Comparison of ENCODE assay signal across 7 mouse cellular contexts in genomic region chr17:86300774-86301595, GRCm38 (mm10).
DNase-seq lines count a peak whose midpoint lies in the region; ATAC-seq and TF ChIP-seq lines count a peak whose summit lies in the region.

No protein-coding gene starts in this region.

- H3K9me3 ChIP-seq in G1E (replicated peaks), result no peaks in the 10 kb centered on the region
- no peaks in the 10 kb centered on the region for H3K9me3 ChIP-seq in heart, embryonic 13.5 days
- H3K9me3 ChIP-seq in lung, embryonic 14.5 days (ENCODE audit: low read depth, low read length), result no peaks in the 10 kb centered on the region

- H3K4me2 ChIP-seq in heart, embryonic 13.5 days, result peak overlapping the region; percentile 54
- H3K4me2 ChIP-seq in lung, embryonic 14.5 days, result peak overlapping the region; percentile 49

- H3K9ac ChIP-seq in heart, embryonic 13.5 days, result peak overlapping the region; percentile 54
- no peak overlapping the region; the same call in none of the 2 replicates for H3K9ac ChIP-seq in lung, embryonic 14.5 days

- peak; percentile 79 for ATAC-seq in G1E (ENCODE audit: extremely low read depth, insufficient number of reproducible peaks, low FRiP score, poor library complexity, severe bottlenecking)
- ATAC-seq in heart, embryonic 13.5 days (ENCODE audit: extremely low read depth, insufficient number of reproducible peaks, low FRiP score, low TSS enrichment), result no peak
- peak; percentile 45 for ATAC-seq in lung, embryonic 14.5 days (ENCODE audit: insufficient read depth)

- TF ChIP-seq POLR2A in bone marrow macrophage, adult 2 months (IDR thresholded peaks at IDR 0.05; ENCODE audit: borderline replicate concordance, low read depth, low read length), result no peak

- H3K4me3 ChIP-seq in G1E (ENCODE audit: low read depth, low read length), result peak overlapping the region; percentile 72
- H3K4me3 ChIP-seq in bone marrow macrophage, adult 2 months (ENCODE audit: insufficient read depth, low read length), result peak overlapping the region; percentile 13; the same call in 1 of the 2 replicates
- H3K4me3 ChIP-seq in heart, embryonic 13.5 days, result peak overlapping the region; percentile 13
- H3K4me3 ChIP-seq in lung, embryonic 14.5 days (ENCODE audit: low read depth, low read length), result no peak overlapping the region

- no peak overlapping the region for H3K27ac ChIP-seq in bone marrow macrophage, adult 2 months (ENCODE audit: insufficient read depth, low read depth, low read length)
- peak overlapping the region; percentile 95 for H3K27ac ChIP-seq in heart, embryonic 13.5 days (replicated peaks)
- peak overlapping the region; percentile 83 for H3K27ac ChIP-seq in lung, embryonic 14.5 days (ENCODE audit: low read depth)

- DNase-seq in G1E (ENCODE audit: low spot score), result peak; percentile 84
- DNase-seq in kidney, postnatal 4 days, result peak; percentile 61 to 71
- peak; percentile 68 for DNase-seq in lung, embryonic 14.5 days
- peak; percentile 43 for DNase-seq in right cerebral cortex, postnatal 4 days
- no peak for DNase-seq in cerebellum, postnatal 36 days

- TF ChIP-seq CTCF in G1E (IDR thresholded peaks at IDR 0.05; ENCODE audit: low read depth, low read length), result no peak
- TF ChIP-seq CTCF in bone marrow macrophage, adult 2 months (IDR thresholded peaks at IDR 0.05; ENCODE audit: low read depth, low read length), result no peak
- TF ChIP-seq CTCF in lung, embryonic 14.5 days (IDR thresholded peaks at IDR 0.05; ENCODE audit: low read depth), result no peak

- 0 out of 2 replicates have a peak, but pooled peaks cover under 1% of the 10 kb centered on the region for H3K27me3 ChIP-seq in G1E (ENCODE audit: insufficient read depth, low read length)
- no peaks in the 10 kb centered on the region for H3K27me3 ChIP-seq in heart, embryonic 13.5 days (replicated peaks)
- no peaks in the 10 kb centered on the region for H3K27me3 ChIP-seq in lung, embryonic 14.5 days (ENCODE audit: insufficient read depth, low read length)

- WGBS in heart, embryonic 13.5 days, result 40% methylated on average over 22 of the region's 22 CpGs
- WGBS in lung, embryonic 14.5 days, result 44% methylated on average over 21 of the region's 22 CpGs

- H3K36me3 ChIP-seq in G1E (replicated peaks), result no peaks in the 10 kb centered on the region
- H3K36me3 ChIP-seq in heart, embryonic 13.5 days, result no peaks in the 10 kb centered on the region
- no peaks in the 10 kb centered on the region for H3K36me3 ChIP-seq in lung, embryonic 14.5 days (ENCODE audit: insufficient read depth)

- H3K4me1 ChIP-seq in G1E (ENCODE audit: insufficient read depth, low read depth, low read length), result peaks cover 66% of the 10 kb centered on the region
- H3K4me1 ChIP-seq in bone marrow macrophage, adult 2 months (ENCODE audit: control insufficient read depth, insufficient read depth, low read length), result peaks cover 3% of the 10 kb centered on the region; the same call in 1 of the 2 replicates
- peaks cover 63% of the 10 kb centered on the region for H3K4me1 ChIP-seq in heart, embryonic 13.5 days
- peaks cover 41% of the 10 kb centered on the region for H3K4me1 ChIP-seq in lung, embryonic 14.5 days (ENCODE audit: insufficient read depth)

Comparison
In these comparisons a context has a peak if more than half of its experiments do, and no peak if none do; other contexts are left out.
1. DNase-seq: peak in G1E (single experiment), kidney, postnatal 4 days (2 of 2), lung, embryonic 14.5 days (single experiment) and right cerebral cortex, postnatal 4 days (single experiment); none in cerebellum, postnatal 36 days (0 of 2).